ENCODE assay signal across 15 mouse cellular contexts in the genomic region with DNA sequence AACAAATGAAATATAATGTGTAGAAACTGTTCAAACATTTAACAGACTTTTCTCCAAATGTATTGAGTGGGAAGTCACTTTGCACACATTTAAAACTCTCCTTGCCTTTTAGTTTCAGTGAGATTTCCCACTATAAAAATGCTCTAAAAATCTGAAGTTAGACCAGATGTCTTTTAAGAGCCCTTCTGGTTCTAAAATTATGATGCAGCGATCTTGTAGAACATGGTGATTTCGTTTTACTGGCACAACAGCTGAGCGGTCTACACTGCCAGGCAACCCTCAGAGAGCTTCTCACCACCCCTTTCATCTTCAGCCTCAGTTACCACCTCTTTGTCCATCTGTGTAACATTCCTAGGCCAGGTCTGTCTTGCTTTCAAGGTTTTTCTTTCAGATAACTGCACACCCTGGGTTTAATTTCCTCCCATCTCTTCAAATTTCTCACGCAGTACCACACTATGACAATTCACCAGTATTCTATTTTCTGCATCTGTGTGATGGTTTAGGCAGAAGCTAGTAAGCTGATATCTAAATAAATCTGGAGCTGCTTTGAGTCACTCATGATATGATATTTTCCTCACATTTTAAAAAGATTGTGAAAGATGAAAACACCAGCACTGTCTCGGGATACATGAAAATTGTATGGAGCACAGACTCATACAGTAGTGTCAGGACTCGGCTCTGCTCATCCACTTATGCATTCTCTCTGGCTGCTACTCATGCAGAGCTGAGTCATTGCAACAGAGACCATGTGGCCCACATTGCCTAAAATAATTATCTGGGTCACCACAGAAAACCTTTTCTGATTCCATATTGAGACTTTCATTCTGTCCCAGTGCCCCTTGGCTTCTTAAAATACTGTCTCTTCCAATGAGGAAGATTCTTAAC. TPM values are rescaled to one million over a fixed set of nuclear protein-coding genes. Genes with fewer than 3 reads are reported as not detected.
DNase-seq lines count a peak whose midpoint lies in the region; TF ChIP-seq lines count a peak whose summit lies in the region.
"Had no signal": no experiment of that assay in that cellular context is flagged by ENCODE, and none has a peak within 500 bp of the region (broad histone marks: within the 10 kb centered on the region; RNA-seq: fewer than 3 reads in every experiment).

No protein-coding gene starts in this region.

- no peak overlapping the region for H3K4me3 ChIP-seq in left cerebral cortex, adult 2 months
- no peak overlapping the region for H3K4me3 ChIP-seq in thymus, adult 2 months (ENCODE audit: control insufficient read depth, insufficient read depth, low read length)
- H3K4me3 ChIP-seq: intestine, embryonic 15.5 days had no signal

- no peaks in the 10 kb centered on the region for H3K4me1 ChIP-seq in thymus, adult 2 months (replicated peaks; ENCODE audit: control insufficient read depth, insufficient read depth, low read length)
- H3K4me1 ChIP-seq: intestine, embryonic 15.5 days had no signal

- H3K36me3 ChIP-seq in thymus, adult 2 months (ENCODE audit: control insufficient read depth, insufficient read depth, low read length): no peaks in the 10 kb centered on the region
- H3K36me3 ChIP-seq: G1E; intestine, embryonic 15.5 days had no signal

- intact Hi-C loops in left cerebral cortex, adult 2 months (cut with DNase I): loop anchor here (2.0 to 5.0 kb wide), 2 partner anchors 39 to 78 kb away; a partner anchor contains a TSS

- TF ChIP-seq POLR2A in thymus, adult 2 months (IDR thresholded peaks at IDR 0.05; ENCODE audit: control insufficient read depth, extremely low read depth, insufficient read depth, low read length, poor library complexity): no peak

- H3K27ac ChIP-seq in left cerebral cortex, adult 2 months: peak overlapping the region; percentile 73
- H3K27ac ChIP-seq in thymus, adult 2 months (ENCODE audit: control insufficient read depth, insufficient read depth, low read length): no peak overlapping the region
- H3K27ac ChIP-seq: intestine, embryonic 15.5 days had no signal

- TF ChIP-seq CTCF in left cerebral cortex, adult 2 months (IDR thresholded peaks at IDR 0.05): no peak
- no peak for TF ChIP-seq CTCF in thymus, adult 2 months (IDR thresholded peaks at IDR 0.05; ENCODE audit: borderline replicate concordance, control insufficient read depth, extremely low read depth, insufficient read depth, low read length, poor library complexity)

- peak; percentile 33 to 50 for DNase-seq in frontal cortex, postnatal 36 days (ENCODE audit: low spot score in 2 of 2)
- DNase-seq in frontal cortex, postnatal 25 days (ENCODE audit: low spot score in 2 of 2): no peak
- DNase-seq in MN1 (ENCODE audit: low spot score): peak; percentile 45
- peak; percentile 48 for DNase-seq in cerebellum, adult 9-11 months
- peak; percentile 15 to 19 for DNase-seq in left cerebral cortex, adult 2 months (ENCODE audit: extremely low spot score in 1 of 2, low spot score in 2 of 2)
- no peak for DNase-seq in urinary bladder, postnatal 25 days (ENCODE audit: low spot score)
- no peak for DNase-seq in thymus, adult 2 months
- DNase-seq in gastrocnemius, postnatal 10 days: no peak
- DNase-seq: B cell, adult 2 months; liver; midbrain, embryonic 14.5 days had no signal

- no peaks in the 10 kb centered on the region for H3K27me3 ChIP-seq in thymus, adult 2 months (ENCODE audit: control insufficient read depth, insufficient read depth, low read length)
- H3K27me3 ChIP-seq: intestine, embryonic 15.5 days had no signal

- WGBS in thymus, adult 2 months: 88% methylated on average over 6 of the region's 6 CpGs

RNA-seq across cellular contexts. Expression of a gene that starts 39.4 kb away (rescaled TPM):
- 10 to 100 TPM; 80.7 to 86.8 TPM for total RNA-seq in left cerebral cortex, adult 2 months (2021)
- 0.01 and 0.03 TPM in 2 replicates for polyA plus RNA-seq in thymus, adult 2 months (2012; rRNA removed)
- 1 to 10 TPM in 1 of 2 experiments, under 1 TPM in 1; 0.35 to 1.1 TPM for total RNA-seq in gastrocnemius, postnatal 10 days (2021)
- total RNA-seq: neutrophil, adult 5-6 weeks had no signal
- polyA plus RNA-seq: G1E; small intestine, adult 2 months had no signal

Comparison
In these comparisons a context has a peak if more than half of its experiments do, and no peak if none do; other contexts are left out.
1. DNase-seq: peak in frontal cortex, postnatal 36 days (2 of 2), MN1 (single experiment), cerebellum, adult 9-11 months (single experiment) and left cerebral cortex, adult 2 months (2 of 2); none in frontal cortex, postnatal 25 days (0 of 2), urinary bladder, postnatal 25 days (single experiment), thymus, adult 2 months (single experiment) and gastrocnemius, postnatal 10 days (single experiment).
2. RNA of a gene that starts 39.4 kb away (total RNA-seq): 80.7 to 86.8 TPM in left cerebral cortex, adult 2 months; 0.35 to 1.1 TPM in gastrocnemius, postnatal 10 days; every median in the first group is over 10 times any median in the second.